Mouse (Mus musculus) heart, adult 2 months (tissue): Measurements from ENCODE around the gene Atad5.

ENCODE experiments used
- CTCF ChIP-seq: fragments of 200-600 bp; IDR thresholded peaks from 2 replicates; pipeline ENCODE4 v1.8.1; 2022; ENCODE audit warnings: antibody characterized with exemption, mild to moderate bottlenecking, moderate library complexity
- EP300 ChIP-seq: fragments of 200-500 bp; IDR thresholded peaks from 2 replicates; pipeline ENCODE4 v1.6.1; 2011; ENCODE audit warnings: low read depth, low read length, control low read depth; ENCODE audit not compliant: insufficient read depth
- POLR2A ChIP-seq: fragments of 200-500 bp; IDR thresholded peaks from 2 replicates; pipeline ENCODE4 v1.6.1; 2011; ENCODE audit warnings: mild to moderate bottlenecking, low read depth, low read length, control low read depth; ENCODE audit not compliant: insufficient read depth

DNA sequence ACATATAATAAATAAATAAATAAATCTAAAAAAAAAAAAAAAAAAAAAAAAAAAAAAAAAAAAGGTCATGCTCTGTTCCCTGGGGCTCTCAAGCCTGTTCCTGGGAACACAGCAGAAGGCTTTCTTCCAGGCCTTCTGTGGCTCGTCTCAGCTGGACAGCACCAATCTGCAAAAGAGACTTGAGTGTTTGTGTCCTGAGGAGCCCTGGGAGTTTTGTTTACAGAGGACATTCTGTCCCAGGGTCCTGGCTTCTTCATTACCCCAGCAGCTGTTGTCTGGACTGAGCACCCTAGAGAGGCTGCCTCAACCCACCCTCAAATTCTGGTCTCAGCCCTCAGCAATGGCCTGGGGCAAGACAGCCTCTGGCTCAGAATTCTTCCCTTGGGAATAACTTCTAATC, 59.1 kb downstream of the Atad5 start:
- TF ChIP-seq CTCF (no peak), POLR2A (no peak), EP300 (peak; percentile 80)
